Mouse (Mus musculus): Measurements from ENCODE around the gene Abcb1a. TPM values are rescaled to one million over a fixed set of nuclear protein-coding genes. Genes with fewer than 3 reads are reported as not detected.

Abcb1a gene
- total RNA-seq, 1 experiment: 37.3 TPM

- Histone ChIP-seq H3K4me1 (ENCODE audit: control insufficient read depth in 2 of 2, insufficient read depth in 2 of 2, low read length in 2 of 2, poor library complexity in 1 of 2) (no peaks in the 10 kb centered on the region), H3K4me3 (ENCODE audit: insufficient read depth in 1 of 2, low read depth in 1 of 2, low read length in 2 of 2, poor library complexity in 1 of 2, severe bottlenecking in 1 of 2) (no peak overlapping the region), H3K27ac (ENCODE audit: insufficient read depth, low read depth, low read length, poor library complexity, severe bottlenecking) (no peak overlapping the region), H3K36me3 (ENCODE audit: control insufficient read depth, insufficient read depth, low read length, poor library complexity, severe bottlenecking) (no peaks in the 10 kb centered on the region), H3K9me3 (ENCODE audit: control insufficient read depth, insufficient read depth, low read depth, low read length) (no peaks in the 10 kb centered on the region), H3K9ac (ENCODE audit: insufficient read depth, low read depth, low read length, poor library complexity, severe bottlenecking) (no peak overlapping the region)
- no peak for TF ChIP-seq CHD2 (IDR thresholded peaks at IDR 0.05; ENCODE audit: low read depth, low read length)
- TF ChIP-seq HCFC1 (IDR thresholded peaks at IDR 0.05; ENCODE audit: borderline replicate concordance, insufficient read depth, low read length): no peak
- TF ChIP-seq ZNF384 (IDR thresholded peaks at IDR 0.05; ENCODE audit: low read depth, low read length): no peak
- TF ChIP-seq ZC3H11A (IDR thresholded peaks at IDR 0.05; ENCODE audit: borderline replicate concordance, low read depth, low read length): no peak
- TF ChIP-seq MAFK (IDR thresholded peaks at IDR 0.05; ENCODE audit: insufficient read depth, low read depth, low read length): no peak
- no peak for DNase-seq (ENCODE audit: low read depth, low spot score)
- in situ Hi-C loops (cut with MboI; ENCODE audit: low sequenced_read_pairs in 2 of 2, unreplicated experiment in 2 of 2): no loop called here
These were observed 113.0 kb downstream of the Abcb1a start for GRCm38 (mm10) chr5:8772866-8773265.

- Histone ChIP-seq H3K36me3 (ENCODE audit: control insufficient read depth, insufficient read depth, low read length, poor library complexity, severe bottlenecking) (no peaks in the 10 kb centered on the region), H3K27ac (ENCODE audit: insufficient read depth, low read depth, low read length, poor library complexity, severe bottlenecking) (no peak overlapping the region), H3K9me3 (ENCODE audit: control insufficient read depth, insufficient read depth, low read depth, low read length) (no peaks in the 10 kb centered on the region), H3K4me1 (ENCODE audit: control insufficient read depth in 2 of 2, insufficient read depth in 2 of 2, low read length in 2 of 2, poor library complexity in 1 of 2) (no peaks in the 10 kb centered on the region), H3K4me3 (ENCODE audit: insufficient read depth in 1 of 2, low read depth in 1 of 2, low read length in 2 of 2, poor library complexity in 1 of 2, severe bottlenecking in 1 of 2) (no peak overlapping the region), H3K9ac (ENCODE audit: insufficient read depth, low read depth, low read length, poor library complexity, severe bottlenecking) (no peak overlapping the region)
- in situ Hi-C loops (cut with MboI; ENCODE audit: low sequenced_read_pairs in 2 of 2, unreplicated experiment in 2 of 2): no loop called here
- TF ChIP-seq ZNF384 (IDR thresholded peaks at IDR 0.05; ENCODE audit: low read depth, low read length) (no peak), HCFC1 (IDR thresholded peaks at IDR 0.05; ENCODE audit: borderline replicate concordance, insufficient read depth, low read length) (no peak), CHD2 (IDR thresholded peaks at IDR 0.05; ENCODE audit: low read depth, low read length) (no peak), ZC3H11A (IDR thresholded peaks at IDR 0.05; ENCODE audit: borderline replicate concordance, low read depth, low read length) (no peak), MAFK (IDR thresholded peaks at IDR 0.05; ENCODE audit: insufficient read depth, low read depth, low read length) (no peak)
- DNase-seq (ENCODE audit: low read depth, low spot score): no peak
These were observed 118.4 kb downstream of the Abcb1a start for GRCm38 (mm10) chr5:8778311-8778710.

DNA sequence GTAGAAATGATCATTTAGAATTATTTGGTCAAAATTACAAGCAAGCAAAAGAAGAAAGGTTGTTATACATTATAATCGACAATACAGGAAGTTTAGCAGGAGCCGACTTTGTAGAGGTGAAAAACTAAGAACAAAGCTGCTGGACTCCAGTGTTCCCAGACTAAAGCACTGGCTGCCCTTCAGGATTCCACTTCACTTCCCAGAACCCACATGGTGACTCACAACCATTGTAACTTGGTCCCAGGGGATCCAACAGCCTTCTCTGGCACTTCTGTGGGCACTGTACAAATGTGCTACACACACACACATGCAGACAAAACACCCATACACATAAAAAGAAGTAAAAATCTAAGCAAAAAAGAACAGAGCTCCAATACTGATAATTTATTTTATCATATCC is 118.9 kb downstream of the Abcb1a start:
- H3K36me3 ChIP-seq (ENCODE audit: control insufficient read depth, insufficient read depth, low read length, poor library complexity, severe bottlenecking): no peaks in the 10 kb centered on the region
- no peaks in the 10 kb centered on the region for H3K4me1 ChIP-seq (ENCODE audit: control insufficient read depth in 2 of 2, insufficient read depth in 2 of 2, low read length in 2 of 2, poor library complexity in 1 of 2)
- no peak overlapping the region for H3K27ac ChIP-seq (ENCODE audit: insufficient read depth, low read depth, low read length, poor library complexity, severe bottlenecking)
- H3K9ac ChIP-seq (ENCODE audit: insufficient read depth, low read depth, low read length, poor library complexity, severe bottlenecking): no peak overlapping the region
- TF ChIP-seq ZC3H11A (IDR thresholded peaks at IDR 0.05; ENCODE audit: borderline replicate concordance, low read depth, low read length) (no peak), HCFC1 (IDR thresholded peaks at IDR 0.05; ENCODE audit: borderline replicate concordance, insufficient read depth, low read length) (no peak)
- in situ Hi-C loops (cut with MboI; ENCODE audit: low sequenced_read_pairs in 2 of 2, unreplicated experiment in 2 of 2): no loop called here
- DNase-seq (ENCODE audit: low read depth, low spot score): no peak
- H3K9me3 ChIP-seq (ENCODE audit: control insufficient read depth, insufficient read depth, low read depth, low read length): no peaks in the 10 kb centered on the region
- no peak overlapping the region for H3K4me3 ChIP-seq (ENCODE audit: insufficient read depth in 1 of 2, low read depth in 1 of 2, low read length in 2 of 2, poor library complexity in 1 of 2, severe bottlenecking in 1 of 2)

- DNase-seq (ENCODE audit: low read depth, low spot score): no peak
- Histone ChIP-seq H3K27ac (ENCODE audit: insufficient read depth, low read depth, low read length, poor library complexity, severe bottlenecking) (no peak overlapping the region), H3K36me3 (ENCODE audit: control insufficient read depth, insufficient read depth, low read length, poor library complexity, severe bottlenecking) (no peaks in the 10 kb centered on the region), H3K4me1 (ENCODE audit: control insufficient read depth in 2 of 2, insufficient read depth in 2 of 2, low read length in 2 of 2, poor library complexity in 1 of 2) (peaks cover 0 to 2% of the 10 kb centered on the region in 2 experiments; a peak in 1 of 4 replicates), H3K9ac (ENCODE audit: insufficient read depth, low read depth, low read length, poor library complexity, severe bottlenecking) (no peak overlapping the region), H3K4me3 (ENCODE audit: insufficient read depth in 1 of 2, low read depth in 1 of 2, low read length in 2 of 2, poor library complexity in 1 of 2, severe bottlenecking in 1 of 2) (no peak overlapping the region), H3K9me3 (ENCODE audit: control insufficient read depth, insufficient read depth, low read depth, low read length) (no peaks in the 10 kb centered on the region)
- TF ChIP-seq MAFK (IDR thresholded peaks at IDR 0.05; ENCODE audit: insufficient read depth, low read depth, low read length) (no peak), CHD2 (IDR thresholded peaks at IDR 0.05; ENCODE audit: low read depth, low read length) (no peak), ZC3H11A (IDR thresholded peaks at IDR 0.05; ENCODE audit: borderline replicate concordance, low read depth, low read length) (no peak), HCFC1 (IDR thresholded peaks at IDR 0.05; ENCODE audit: borderline replicate concordance, insufficient read depth, low read length) (no peak), ZNF384 (IDR thresholded peaks at IDR 0.05; ENCODE audit: low read depth, low read length) (no peak)
- in situ Hi-C loops (cut with MboI; ENCODE audit: low sequenced_read_pairs in 2 of 2, unreplicated experiment in 2 of 2): no loop called here
These were observed 132.4 kb downstream of the Abcb1a start for GRCm38 (mm10) chr5:8792281-8792680.

Other genes starting within 250 kb of the Abcb1a start
- gene Dbf4, start 237.4 kb upstream of the Abcb1a start, total RNA-seq (2012; rRNA removed): 109 and 114 TPM in 2 replicates
- 24.7 and 27.2 TPM in 2 replicates for gene Slc25a40, start 237.2 kb upstream of the Abcb1a start, total RNA-seq (2012; rRNA removed)
- 2.1 and 2.5 TPM in 2 replicates for gene Rundc3b, start 37.1 kb upstream of the Abcb1a start, total RNA-seq (2012; rRNA removed)
- 72.2 and 76.6 TPM in 2 replicates for gene Abcb1b, start 138.1 kb downstream of the Abcb1a start, total RNA-seq (2012; rRNA removed)
- 0.11 TPM in 1 of 2 replicates, not detected in the other for gene Abcb4, start 233.6 kb downstream of the Abcb1a start, total RNA-seq (2012; rRNA removed)

Data from ES-E14 (cell line).